Mouse (Mus musculus) lung, embryonic 15.5 days (tissue): ENCODE results near the gene Lmntd2. TPM values are rescaled to one million over a fixed set of nuclear protein-coding genes. Genes with fewer than 3 reads are reported as not detected.

Experiments
- microRNA counts: library from miRNA; unstranded; fragments of <30 nt; microRNA quantifications from one replicate; lab custom pipeline; 2016
- microRNA-seq: library from miRNA; unstranded; fragments of <30 nt; microRNA quantifications from one replicate; pipeline ENCODE4, GENCODE M21; 2016
- polyA plus RNA-seq: library from polyadenylated mRNA; unstranded; fragments of >200 nt; fragmentation: Nextera tagmentation; extraction: Ambion mirVana; gene quantifications from 2 replicates; pipeline ENCODE4 v1.2.1, GENCODE M21; 2015

Gene Lmntd2
- polyA plus RNA-seq, 1 experiment from 2014 or later: 1.3 TPM

MicroRNAs encoded within 50 kb of the gene (microRNA counts, 519-probe panel; counts per million panel counts)
- microRNA mmu-miR-210 (lab: Ali Mortazavi, UCI): 2,661 counts per million, percentile 66 among the panel's probes with 10 or more counts

Small RNA genes within 50 kb of the gene (microRNA-seq; reads per million reads assigned to microRNA genes)
- 484 reads per million, percentile 70 among the genes with 10 or more reads in this experiment for gene Mir210

Other genes starting within 250 kb of the Lmntd2 start
- gene Ifitm1, start 246.9 kb downstream of the Lmntd2 start, polyA plus RNA-seq: 47.1 and 54.5 TPM in 2 replicates
- gene Ifitm3, start 203.3 kb downstream of the Lmntd2 start, polyA plus RNA-seq: 238 and 246 TPM in 2 replicates
- 1.4 and 1.6 TPM in 2 replicates for gene Ifitm6, start 196.2 kb downstream of the Lmntd2 start, polyA plus RNA-seq
- not detected in 2 replicates for gene Gm17387, start 184.9 kb downstream of the Lmntd2 start, polyA plus RNA-seq
- 5.3 and 5.8 TPM in 2 replicates for gene B4galnt4, start 153.0 kb downstream of the Lmntd2 start, polyA plus RNA-seq
- gene Pkp3, start 135.9 kb downstream of the Lmntd2 start, polyA plus RNA-seq: 14.6 and 15.2 TPM in 2 replicates
- gene Sigirr, start 113.5 kb downstream of the Lmntd2 start, polyA plus RNA-seq: 12.8 and 15.1 TPM in 2 replicates
- gene Ano9, start 96.3 kb downstream of the Lmntd2 start, polyA plus RNA-seq: 6.4 and 6.5 TPM in 2 replicates
- 70.1 and 70.6 TPM in 2 replicates for gene Ptdss2, start 91.7 kb downstream of the Lmntd2 start, polyA plus RNA-seq
- gene Rnh1, start 41.2 kb downstream of the Lmntd2 start, polyA plus RNA-seq: 143 and 152 TPM in 2 replicates
- 99.9 and 102 TPM in 2 replicates for gene Hras, start 20.1 kb downstream of the Lmntd2 start, polyA plus RNA-seq
- 5.8 and 6.9 TPM in 2 replicates for gene Lrrc56, start 19.9 kb downstream of the Lmntd2 start, polyA plus RNA-seq
- 59.7 and 62.6 TPM in 2 replicates for gene Rassf7, start 1.8 kb upstream of the Lmntd2 start, polyA plus RNA-seq
- 71.8 and 71.9 TPM in 2 replicates for gene Phrf1, start 14.7 kb upstream of the Lmntd2 start, polyA plus RNA-seq
- 3.0 and 4.6 TPM in 2 replicates for gene Irf7, start 52.4 kb upstream of the Lmntd2 start, polyA plus RNA-seq
- not detected in 2 replicates for gene Cdhr5, start 62.7 kb upstream of the Lmntd2 start, polyA plus RNA-seq
- gene Sct, start 65.1 kb upstream of the Lmntd2 start, polyA plus RNA-seq: 2.3 and 2.6 TPM in 2 replicates
- gene Drd4, start 77.9 kb upstream of the Lmntd2 start, polyA plus RNA-seq: 0.49 and 0.57 TPM in 2 replicates
- 56.0 and 56.2 TPM in 2 replicates for gene Deaf1, start 113.6 kb upstream of the Lmntd2 start, polyA plus RNA-seq
- 42.3 and 45.8 TPM in 2 replicates for gene Tmem80, start 113.7 kb upstream of the Lmntd2 start, polyA plus RNA-seq
- gene Eps8l2, start 124.8 kb upstream of the Lmntd2 start, polyA plus RNA-seq: 29.1 and 29.8 TPM in 2 replicates
- gene Taldo1, start 178.1 kb upstream of the Lmntd2 start, polyA plus RNA-seq: 281 and 293 TPM in 2 replicates
- 50.8 and 51.8 TPM in 2 replicates for gene Gatd1, start 200.1 kb upstream of the Lmntd2 start, polyA plus RNA-seq
- 0.52 and 0.90 TPM in 2 replicates for gene Cend1, start 215.4 kb upstream of the Lmntd2 start, polyA plus RNA-seq
- 24.9 and 25.1 TPM in 2 replicates for gene Slc25a22, start 223.8 kb upstream of the Lmntd2 start, polyA plus RNA-seq
- gene Pidd1, start 229.9 kb upstream of the Lmntd2 start, polyA plus RNA-seq: 14.4 and 15.8 TPM in 2 replicates
- 1,155 and 1,294 TPM in 2 replicates for gene Rplp2, start 233.3 kb upstream of the Lmntd2 start, polyA plus RNA-seq
- 35.9 and 41.6 TPM in 2 replicates for gene Pnpla2, start 241.1 kb upstream of the Lmntd2 start, polyA plus RNA-seq
- gene Cracr2b, start 247.0 kb upstream of the Lmntd2 start, polyA plus RNA-seq: 35.6 and 40.8 TPM in 2 replicates